Mouse (Mus musculus) WW6 (cell line): ENCODE measurements around the gene Prmt6.

ENCODE experiments used
- DNase-seq: peaks from one replicate; pipeline ENCODE4 v3.0.0-alpha.2; 2013; ENCODE audit warnings: low read depth, low spot score

The Prmt6 gene

DNA sequence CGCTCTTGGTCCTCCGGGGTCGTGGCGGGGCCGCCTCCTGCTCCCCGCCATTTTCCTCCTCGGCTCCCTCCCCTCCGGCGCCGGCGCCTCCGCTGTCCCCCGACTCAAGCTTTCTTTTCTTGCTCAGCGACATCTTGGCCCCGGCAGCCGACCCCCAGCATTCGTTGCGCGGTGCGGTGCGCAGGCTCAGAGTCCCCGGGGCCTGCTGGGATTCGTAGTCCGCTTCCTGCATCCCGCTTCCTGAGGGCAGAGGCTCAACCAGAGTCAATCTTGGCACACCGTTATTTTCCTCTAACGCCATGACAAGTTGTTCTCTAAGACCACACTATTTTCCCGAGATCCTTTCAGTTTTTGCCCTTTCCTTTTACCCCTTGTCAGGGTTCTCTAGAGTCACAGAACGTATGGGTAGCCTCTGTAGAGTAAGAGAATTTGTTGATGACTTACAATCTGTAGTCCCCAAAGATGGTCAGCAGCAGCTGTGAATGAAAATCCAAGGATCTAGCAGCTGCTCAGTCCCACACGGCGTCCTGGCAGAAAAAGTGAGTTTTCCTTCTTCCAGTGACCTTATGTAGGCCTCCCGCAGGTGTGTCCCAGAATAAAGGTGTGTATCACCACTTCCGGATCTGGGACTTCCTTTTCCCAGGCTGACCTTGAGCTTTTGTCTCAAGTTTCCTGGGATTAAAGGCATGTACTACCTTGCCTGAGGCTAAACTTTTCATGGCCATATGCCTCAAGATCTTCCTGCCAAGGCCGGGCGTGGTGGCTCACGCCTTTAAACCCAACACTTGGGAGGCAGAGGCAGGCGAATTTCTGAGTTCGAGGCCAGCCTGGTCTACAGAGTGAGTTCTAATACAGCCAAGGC, at the start of gene Prmt6:
Gene Prmt6 (minus strand): TSS at position 160 of the 862 bp plus-strand sequence.
- peak; percentile 58 for DNase-seq

GRCm38 (mm10) chr3:110290485-110291045, 39.8 kb upstream of the Prmt6 start:
- DNase-seq: no peak

GRCm38 (mm10) chr3:110282651-110283050, 31.9 kb upstream of the Prmt6 start:
- DNase-seq: no peak

DNA sequence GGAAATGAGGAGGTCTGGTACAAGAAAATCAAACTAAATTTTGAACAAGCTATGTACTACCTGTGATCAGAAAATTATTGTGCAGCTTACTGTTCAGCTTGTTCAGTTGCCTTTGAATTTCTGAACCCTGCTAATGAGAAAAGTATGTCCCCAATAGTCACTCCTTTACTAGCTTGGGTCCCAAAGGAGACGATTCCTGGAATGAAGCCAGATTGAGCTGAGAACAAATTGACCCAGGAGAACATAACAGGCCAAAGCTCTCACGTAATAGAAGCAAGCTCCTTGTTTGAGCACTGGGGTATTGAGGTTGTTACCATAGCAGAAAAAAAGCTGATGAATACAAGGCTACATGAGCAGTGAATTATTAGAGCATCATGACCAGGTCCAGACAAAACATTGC, 17.0 kb upstream of the Prmt6 start:
- no peak for DNase-seq

DNA sequence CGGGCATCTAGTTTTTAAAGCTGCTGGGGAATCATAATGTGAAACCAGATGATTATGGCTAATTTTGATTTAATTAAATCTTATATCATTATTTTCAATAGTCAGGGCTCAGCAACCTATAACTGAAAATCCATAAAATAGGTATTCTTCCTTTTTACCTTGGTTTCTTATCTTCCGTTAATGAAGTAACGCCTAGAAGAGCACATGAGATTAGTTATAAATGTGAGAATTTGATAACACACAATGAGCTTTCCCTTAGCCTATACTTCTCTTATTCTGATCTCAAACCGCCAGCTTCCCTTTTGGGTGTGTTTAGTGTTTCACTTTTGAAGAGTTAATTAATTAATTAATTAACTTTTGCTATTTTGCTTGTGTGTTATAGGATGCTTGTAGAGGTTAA, 2.3 kb upstream of the Prmt6 start:
- DNase-seq: no peak

DNA sequence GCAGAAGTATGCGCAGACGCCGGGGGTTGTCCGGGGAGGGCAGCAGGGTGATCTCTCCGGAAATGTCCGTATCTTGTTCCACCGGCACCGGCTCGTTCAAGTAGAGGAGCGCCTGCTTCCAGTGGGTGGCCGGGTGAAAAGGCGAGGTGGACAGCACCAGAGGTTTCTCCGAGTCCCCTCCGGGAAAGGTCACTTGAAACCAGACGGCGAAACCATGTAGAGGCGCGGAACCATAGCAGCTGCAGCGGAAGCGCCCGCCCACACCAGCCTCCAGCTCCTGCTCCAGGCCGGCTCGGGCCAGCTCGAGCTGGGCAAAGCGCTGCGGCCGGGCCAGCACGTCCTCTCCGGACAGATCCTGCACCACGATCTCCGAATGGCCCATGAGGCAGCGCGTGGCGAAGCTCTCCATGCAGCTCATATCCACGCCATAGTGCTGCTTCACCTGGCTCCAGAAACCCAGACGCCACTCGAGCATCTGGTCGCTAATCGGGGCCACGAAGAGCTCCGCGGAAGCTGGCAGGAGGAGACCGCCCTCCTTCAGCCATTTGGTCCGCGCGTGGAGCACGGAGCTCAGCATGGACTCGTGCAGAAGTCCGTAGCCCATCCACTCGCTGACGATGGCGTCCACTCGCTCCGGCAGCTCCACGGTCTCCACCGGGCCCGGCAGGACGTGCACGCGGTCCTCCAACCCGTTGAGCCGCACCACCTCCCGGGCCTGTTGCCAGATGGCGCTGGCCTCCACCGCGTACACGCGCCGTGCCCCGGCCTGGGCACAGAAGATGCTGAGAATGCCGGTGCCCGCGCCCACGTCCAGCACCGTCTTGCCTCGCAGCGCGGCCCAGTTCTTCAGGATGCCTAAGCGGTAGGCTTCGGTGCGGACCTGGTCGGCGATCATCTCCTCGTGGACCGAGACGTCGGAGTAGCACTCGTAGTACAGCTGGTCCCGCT, 633 bp downstream of the Prmt6 start:
- DNase-seq: peak; percentile 18

DNA sequence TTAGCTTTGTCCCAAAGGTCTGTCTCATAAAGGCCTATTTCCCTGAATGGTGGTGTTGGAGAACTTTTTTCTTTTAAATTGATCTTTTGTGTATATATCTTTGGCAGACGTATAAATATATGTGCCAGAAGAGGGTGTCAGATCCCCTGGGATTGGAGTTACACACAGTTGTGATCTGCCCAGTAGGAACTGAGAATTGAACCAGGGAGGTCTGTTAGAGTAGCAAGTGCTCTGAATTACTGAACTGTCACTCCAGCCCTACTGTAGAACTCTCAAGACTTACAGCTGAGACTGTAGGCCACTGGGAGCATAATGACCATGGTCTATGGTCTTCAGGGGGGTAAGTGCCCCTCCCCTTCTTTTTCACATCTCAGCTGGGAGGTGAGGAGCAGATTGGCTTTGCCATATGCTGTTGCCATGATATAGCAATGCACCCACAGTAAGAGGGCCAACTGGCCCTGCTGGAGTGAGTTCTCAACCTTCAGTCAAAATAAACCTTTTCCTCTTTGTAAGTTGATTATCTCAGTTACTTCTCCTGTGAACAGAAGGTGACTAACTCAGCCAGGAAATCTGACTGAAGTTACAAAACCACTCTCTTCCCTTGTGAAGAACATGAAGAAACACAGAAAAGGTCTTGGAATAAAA, 13.9 kb downstream of the Prmt6 start:
- DNase-seq: no peak
